Mouse (Mus musculus) limb, embryonic 15.5 days (tissue): ENCODE measurements at regions not wholly inside any gene's neighbourhood (a gene's known extent, or its start where the extent isn't known, plus 50 kb on each side); places are given as distances from the start of the nearest gene placed in this dataset.

Source experiments
- ATAC-seq: fragments of 200-750 bp; cut with Nextera tagmentation; 2 replicates; pipeline ENCODE4 v1.8.0; 2017; ENCODE audit warnings: low read depth, moderate TSS enrichment; ENCODE audit not compliant: insufficient number of reproducible peaks, low FRiP score, low TSS enrichment
- H3K27ac ChIP-seq: fragments of 300-500 bp; sonication (generic); 2 replicates; pipeline ENCODE4 v1.5.1; 2015; ENCODE audit warnings: moderate library complexity, mild to moderate bottlenecking, inconsistent platforms
- H3K27me3 ChIP-seq: fragments of 300-500 bp; sonication (generic); 2 replicates; pipeline ENCODE4 v1.6.1; 2015; ENCODE audit warnings: inconsistent platforms
- H3K36me3 ChIP-seq: fragments of 300-500 bp; sonication (generic); 2 replicates; pipeline ENCODE4 v1.6.1; 2015; ENCODE audit warnings: inconsistent platforms
- H3K4me1 ChIP-seq: fragments of 300-500 bp; sonication (generic); 2 replicates; pipeline ENCODE4 v1.6.1; 2015; ENCODE audit warnings: inconsistent platforms
- H3K4me2 ChIP-seq: fragments of 300-500 bp; sonication (generic); 2 replicates; pipeline ENCODE4 v1.6.1; 2015; ENCODE audit warnings: mild to moderate bottlenecking, inconsistent platforms
- H3K4me3 ChIP-seq: fragments of 300-500 bp; sonication (generic); 2 replicates; pipeline ENCODE4 v1.5.1; 2015; ENCODE audit warnings: mild to moderate bottlenecking, inconsistent platforms
- H3K9ac ChIP-seq: fragments of 300-500 bp; sonication (generic); 2 replicates; pipeline ENCODE4 v1.6.1; 2015; ENCODE audit warnings: inconsistent platforms
- H3K9me3 ChIP-seq: fragments of 300-500 bp; sonication (generic); 2 replicates; pipeline ENCODE4 v1.6.1; 2016; ENCODE audit warnings: inconsistent platforms
- WGBS: fragments of 180-500 bp; shearing (Covaris S2); methylation state at CpG from one replicate; pipeline ENCODE4 v1.1.7; 2015; 5-methylcytosine and 5-hydroxymethylcytosine counted together

- 36% methylated on average over 10 of the region's 10 CpGs for WGBS
- 0 out of 2 replicates have a peak, but pooled peaks have one; percentile 30 for ATAC-seq
Measured at GRCm38 (mm10) chr5:148615706-148616366, 63.2 kb upstream of the Ubl3 start.

GRCm38 (mm10) chr5:148615117-148615516 lies 62.5 kb upstream of the Ubl3 start:
- Histone ChIP-seq H3K4me3 (no peak overlapping the region), H3K27ac (no peak overlapping the region), H3K36me3 (no peaks in the 10 kb centered on the region), H3K4me1 (peaks cover 9% of the 10 kb centered on the region), H3K4me2 (no peak overlapping the region), H3K27me3 (no peaks in the 10 kb centered on the region), H3K9ac (no peak overlapping the region), H3K9me3 (no peaks in the 10 kb centered on the region)
- no peak for ATAC-seq
- WGBS = 93% methylated on average over 14 of the region's 14 CpGs

More at GRCm38 (mm10) chr5:148615706-148616366, 63.2 kb upstream of the Ubl3 start:
- H3K9me3 ChIP-seq = no peaks in the 10 kb centered on the region
- H3K27ac ChIP-seq = 0 out of 2 replicates have a peak overlapping the region, but pooled peaks have one; percentile 38
- H3K4me2 ChIP-seq = 0 out of 2 replicates have a peak overlapping the region, but pooled peaks have one; percentile 14
- H3K36me3 ChIP-seq = no peaks in the 10 kb centered on the region
- H3K9ac ChIP-seq = no peak overlapping the region
- H3K27me3 ChIP-seq = no peaks in the 10 kb centered on the region
- peaks cover 9% of the 10 kb centered on the region for H3K4me1 ChIP-seq
- no peak overlapping the region for H3K4me3 ChIP-seq

- H3K9me3 ChIP-seq = no peaks in the 10 kb centered on the region
- 53% methylated on average over 5 of the region's 5 CpGs for WGBS
- H3K27ac ChIP-seq = no peak overlapping the region
- peaks cover 22% of the 10 kb centered on the region for H3K4me1 ChIP-seq
- ATAC-seq = no peak
- H3K27me3 ChIP-seq = no peaks in the 10 kb centered on the region
- no peaks in the 10 kb centered on the region for H3K36me3 ChIP-seq
- no peak overlapping the region for H3K4me2 ChIP-seq
- H3K9ac ChIP-seq = no peak overlapping the region
- no peak overlapping the region for H3K4me3 ChIP-seq
Measured at GRCm38 (mm10) chr5:148611323-148611722, 58.7 kb upstream of the Ubl3 start.

GRCm38 (mm10) chr5:148609506-148609880 lies 56.9 kb upstream of the Ubl3 start:
- Histone ChIP-seq H3K36me3 (no peaks in the 10 kb centered on the region), H3K4me3 (no peak overlapping the region), H3K9ac (no peak overlapping the region), H3K9me3 (no peaks in the 10 kb centered on the region), H3K4me1 (peaks cover 15% of the 10 kb centered on the region), H3K4me2 (no peak overlapping the region), H3K27me3 (no peaks in the 10 kb centered on the region), H3K27ac (no peak overlapping the region)
- WGBS = 63% methylated on average over 9 of the region's 9 CpGs
- no peak for ATAC-seq

- H3K4me3 ChIP-seq = no peak overlapping the region
- H3K9ac ChIP-seq = no peak overlapping the region
- H3K27ac ChIP-seq = 0 out of 2 replicates have a peak overlapping the region, but pooled peaks have one; percentile 6
- H3K4me1 ChIP-seq = peaks cover 15% of the 10 kb centered on the region
- H3K27me3 ChIP-seq = no peaks in the 10 kb centered on the region
- no peaks in the 10 kb centered on the region for H3K9me3 ChIP-seq
- no peaks in the 10 kb centered on the region for H3K36me3 ChIP-seq
- ATAC-seq = no peak
- 69% methylated on average over 13 of the region's 13 CpGs for WGBS
- no peak overlapping the region for H3K4me2 ChIP-seq
Measured at GRCm38 (mm10) chr5:148608857-148609505, 56.4 kb upstream of the Ubl3 start.

GRCm38 (mm10) chr5:148608178-148608577 lies 55.6 kb upstream of the Ubl3 start:
- H3K4me3 ChIP-seq = no peak overlapping the region
- H3K27me3 ChIP-seq = no peaks in the 10 kb centered on the region
- no peaks in the 10 kb centered on the region for H3K36me3 ChIP-seq
- H3K27ac ChIP-seq = peak overlapping the region; percentile 6; the same call in 1 of the 2 replicates
- H3K4me1 ChIP-seq = peaks cover 15% of the 10 kb centered on the region
- 11% methylated on average over 9 of the region's 9 CpGs for whole genome bisulfite sequencing
- peak; percentile 58; the same call in 1 of the 2 replicates for ATAC-seq
- no peak overlapping the region for H3K9ac ChIP-seq
- H3K9me3 ChIP-seq = no peaks in the 10 kb centered on the region
- no peak overlapping the region for H3K4me2 ChIP-seq

GRCm38 (mm10) chr5:148605730-148606129 lies 53.1 kb upstream of the Ubl3 start:
- Histone ChIP-seq H3K9me3 (no peaks in the 10 kb centered on the region), H3K27me3 (no peaks in the 10 kb centered on the region), H3K4me3 (no peak overlapping the region), H3K4me1 (peaks cover 15% of the 10 kb centered on the region), H3K9ac (no peak overlapping the region), H3K36me3 (no peaks in the 10 kb centered on the region), H3K27ac (no peak overlapping the region), H3K4me2 (no peak overlapping the region)
- 93% methylated on average over 8 of the region's 8 CpGs for WGBS
- ATAC-seq = no peak
